Mouse (Mus musculus) embryonic facial prominence, embryonic 14.5 days (tissue): ENCODE data around the gene Acox3. TPM values are rescaled to one million over a fixed set of nuclear protein-coding genes. Genes with fewer than 3 reads are reported as not detected.

Experiments used
- ATAC-seq: fragments of 200-750 bp; cut with Nextera tagmentation; 2 replicates; pipeline ENCODE4 v1.8.0; 2017; ENCODE audit warnings: low read depth, moderate number of reproducible peaks, moderate TSS enrichment
- DNase-seq: peaks from one replicate; pipeline ENCODE4 v3.0.0-alpha.2; 2015; ENCODE audit warnings: low spot score
- H3K27ac ChIP-seq: fragments of 300-500 bp; sonication (generic); replicated peaks from 2 replicates; pipeline ENCODE4 v1.5.1; 2014; ENCODE audit warnings: low read depth, mild to moderate bottlenecking, low read length, moderate library complexity
- H3K27me3 ChIP-seq: fragments of 300-500 bp; sonication (generic); replicated peaks from 2 replicates; pipeline ENCODE4 v1.6.1; 2014; ENCODE audit warnings: low read length; ENCODE audit not compliant: control insufficient read depth, insufficient read depth
- H3K36me3 ChIP-seq: fragments of 300-500 bp; sonication (generic); 2 replicates; pipeline ENCODE4 v1.6.1; 2014; ENCODE audit warnings: low read length, mixed read lengths; ENCODE audit not compliant: control insufficient read depth, insufficient read depth
- H3K4me1 ChIP-seq: fragments of 300-500 bp; sonication (generic); 2 replicates; pipeline ENCODE4 v1.6.1; 2014; ENCODE audit warnings: antibody characterized with exemption, low read length; ENCODE audit not compliant: control insufficient read depth, insufficient read depth
- H3K4me2 ChIP-seq: fragments of 300-500 bp; sonication (generic); 2 replicates; pipeline ENCODE4 v1.6.1; 2014; ENCODE audit warnings: low read depth, mild to moderate bottlenecking, low read length, moderate library complexity, mixed read lengths
- H3K4me3 ChIP-seq: fragments of 300-500 bp; sonication (generic); 2 replicates; pipeline ENCODE4 v1.5.1; 2014; ENCODE audit warnings: low read depth, mild to moderate bottlenecking, low read length
- H3K9ac ChIP-seq: fragments of 300-500 bp; sonication (generic); 2 replicates; pipeline ENCODE4 v1.6.1; 2014; ENCODE audit warnings: low read depth, mild to moderate bottlenecking, low read length, moderate library complexity, mixed read lengths
- H3K9me3 ChIP-seq: fragments of 300-500 bp; sonication (generic); 2 replicates; pipeline ENCODE4 v1.6.1; 2016; ENCODE audit warnings: low read length; ENCODE audit not compliant: control insufficient read depth
- WGBS: fragments of 180-500 bp; shearing (Covaris S2); extraction: QIAGEN DNeasy Blood & Tissue Kit; methylation state at CpG from one replicate; pipeline ENCODE4 v1.1.7; 2014; 5-methylcytosine and 5-hydroxymethylcytosine counted together
- polyA plus RNA-seq: library from polyadenylated mRNA; unstranded; fragments of >200 nt; fragmentation: Nextera tagmentation; extraction: Ambion mirVana; gene quantifications from 2 replicates; pipeline ENCODE4 v1.2.1, GENCODE M21; 2014

Acox3 gene
- polyA plus RNA-seq, 1 experiment from 2014 or later = 11.8 TPM

DNA sequence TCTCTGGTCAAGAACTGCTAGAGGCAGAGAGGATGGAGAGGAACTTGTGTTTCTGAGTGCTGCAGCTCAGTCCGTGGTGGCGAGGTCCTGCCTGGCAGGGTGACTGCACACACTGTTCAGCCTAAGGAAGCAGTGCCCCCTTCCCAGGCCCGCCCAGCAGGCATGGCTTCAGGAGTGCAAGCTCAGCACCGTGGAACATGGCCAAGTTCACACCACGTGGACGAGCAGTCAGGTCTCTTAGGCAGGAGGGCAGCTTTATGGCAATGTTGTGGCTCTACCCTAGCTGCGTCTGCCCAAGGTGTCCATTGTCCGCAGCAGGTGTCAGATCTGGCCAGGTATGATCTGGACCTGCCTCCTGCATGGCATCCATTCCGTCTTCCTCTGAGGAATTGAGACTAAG, 28.3 kb downstream of the Acox3 start:
- Histone ChIP-seq H3K9me3 (no peaks in the 10 kb centered on the region), H3K4me3 (no peak overlapping the region), H3K9ac (no peak overlapping the region), H3K4me1 (peaks cover 19% of the 10 kb centered on the region), H3K36me3 (no peaks in the 10 kb centered on the region), H3K27ac (no peak overlapping the region), H3K4me2 (no peak overlapping the region), H3K27me3 (no peaks in the 10 kb centered on the region)
- ATAC-seq (no peak), DNase-seq (no peak)
- WGBS = 79% methylated on average over 9 of the region's 9 CpGs

- Histone ChIP-seq H3K27me3 (no peaks in the 10 kb centered on the region), H3K27ac (no peak overlapping the region), H3K9ac (no peak overlapping the region), H3K9me3 (no peaks in the 10 kb centered on the region), H3K4me3 (no peak overlapping the region), H3K36me3 (no peaks in the 10 kb centered on the region), H3K4me2 (no peak overlapping the region), H3K4me1 (peaks cover 19% of the 10 kb centered on the region)
- no peak for ATAC-seq
- WGBS = 70% methylated on average over 11 of the region's 11 CpGs
- DNase-seq = peak; percentile 71
Measured at GRCm38 (mm10) chr5:35611900-35612299, 29.1 kb downstream of the Acox3 start.

DNA sequence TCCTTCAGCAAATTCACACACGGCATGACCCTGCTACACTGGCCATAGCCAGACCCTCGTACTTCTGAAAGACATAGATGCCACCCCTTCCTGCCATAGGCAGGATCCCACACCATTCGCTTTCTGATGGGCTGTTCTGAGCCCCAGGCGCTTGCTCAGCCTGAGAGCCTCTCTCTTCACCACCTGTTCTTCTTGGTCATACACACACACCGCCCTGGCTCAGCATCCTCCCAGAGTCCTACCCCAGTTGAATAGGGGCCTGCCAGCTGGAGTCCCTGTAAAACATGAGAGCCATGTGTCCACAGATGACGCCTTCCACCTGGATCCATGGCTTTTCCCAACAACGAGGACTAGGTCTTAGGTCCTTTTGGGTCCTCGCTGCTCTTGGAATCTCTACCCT, 29.9 kb downstream of the Acox3 start:
- WGBS = 84% methylated on average over 7 of the region's 8 CpGs
- peaks cover 23% of the 10 kb centered on the region for H3K4me1 ChIP-seq
- no peak overlapping the region for H3K9ac ChIP-seq
- H3K4me3 ChIP-seq = no peak overlapping the region
- no peak overlapping the region for H3K27ac ChIP-seq
- no peaks in the 10 kb centered on the region for H3K9me3 ChIP-seq
- no peaks in the 10 kb centered on the region for H3K36me3 ChIP-seq
- no peak overlapping the region for H3K4me2 ChIP-seq
- H3K27me3 ChIP-seq = no peaks in the 10 kb centered on the region
- ATAC-seq (no peak), DNase-seq (peak; percentile 33)

DNA sequence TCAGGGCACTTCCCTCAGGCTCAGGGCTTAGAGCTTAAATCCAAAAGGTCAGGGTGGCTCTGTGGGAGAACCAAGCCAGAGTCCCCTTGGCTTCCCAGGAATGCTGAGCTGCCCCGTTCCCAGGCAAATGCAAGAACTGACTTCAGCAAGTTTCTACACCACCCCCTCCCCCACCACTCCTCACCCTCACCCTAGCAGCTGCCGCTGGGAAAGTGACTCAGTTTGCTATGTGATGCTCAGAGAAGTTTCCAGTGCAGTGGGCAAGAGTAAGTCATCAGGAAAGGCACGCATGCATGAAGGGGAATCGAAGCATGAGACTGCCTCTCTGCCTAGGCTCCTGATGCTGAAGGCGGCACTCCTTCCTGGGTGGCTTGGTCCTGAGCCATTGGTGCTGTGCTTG, 34.1 kb downstream of the Acox3 start:
- H3K4me3 ChIP-seq = no peak overlapping the region
- peak overlapping the region; percentile 34; the same call in 1 of the 2 replicates for H3K27ac ChIP-seq
- peak; percentile 28; the same call in 1 of the 2 replicates for ATAC-seq
- no peaks in the 10 kb centered on the region for H3K36me3 ChIP-seq
- H3K9me3 ChIP-seq = no peaks in the 10 kb centered on the region
- no peaks in the 10 kb centered on the region for H3K27me3 ChIP-seq
- no peak overlapping the region for H3K4me2 ChIP-seq
- peaks cover 13% of the 10 kb centered on the region for H3K4me1 ChIP-seq
- no peak overlapping the region for H3K9ac ChIP-seq
- peak; percentile 67 for DNase-seq
- WGBS = 47% methylated on average over 5 of the region's 5 CpGs

DNA sequence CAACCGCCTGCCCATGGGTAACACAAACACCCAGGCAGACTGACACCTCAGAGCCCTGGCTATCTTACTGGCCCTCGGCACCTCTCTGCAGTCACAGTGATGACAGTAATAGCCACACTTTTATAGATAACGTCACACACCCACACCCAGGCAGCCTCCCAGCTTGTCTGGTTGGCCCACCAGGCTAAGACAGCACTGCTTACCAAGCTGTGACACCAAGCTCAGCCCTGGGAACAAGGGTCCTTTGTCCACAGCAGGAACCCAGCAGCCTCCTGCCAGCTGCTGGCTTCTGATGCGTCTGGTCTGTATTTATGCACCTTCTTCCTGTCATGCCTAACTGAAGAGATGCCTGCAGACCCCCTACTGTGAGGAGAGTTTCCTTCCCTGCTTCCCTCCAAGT, 38.3 kb downstream of the Acox3 start:
- Histone ChIP-seq H3K4me2 (no peak overlapping the region), H3K36me3 (no peaks in the 10 kb centered on the region), H3K9ac (no peak overlapping the region), H3K27ac (no peak overlapping the region), H3K9me3 (no peaks in the 10 kb centered on the region), H3K27me3 (no peaks in the 10 kb centered on the region), H3K4me3 (no peak overlapping the region), H3K4me1 (peaks cover 27% of the 10 kb centered on the region)
- peak; percentile 36 for DNase-seq
- 34% methylated on average over 4 of the region's 4 CpGs for WGBS
- no peak; the same call in 1 of the 2 replicates for ATAC-seq

- H3K27ac ChIP-seq = peak overlapping the region; percentile 62; the same call in 1 of the 2 replicates
- ATAC-seq = no peak
Measured at GRCm38 (mm10) chr5:35623831-35624230, 41.0 kb downstream of the Acox3 start.

GRCm38 (mm10) chr5:35624751-35625239, 42.0 kb downstream of the Acox3 start:
- Histone ChIP-seq H3K36me3 (no peaks in the 10 kb centered on the region), H3K4me1 (peaks cover 27% of the 10 kb centered on the region), H3K9ac (0 out of 2 replicates have a peak overlapping the region, but pooled peaks have one; percentile 1), H3K4me3 (no peak overlapping the region), H3K27ac (no peak overlapping the region), H3K4me2 (no peak overlapping the region), H3K9me3 (no peaks in the 10 kb centered on the region), H3K27me3 (no peaks in the 10 kb centered on the region)
- ATAC-seq (peak; percentile 65; the same call in 1 of the 2 replicates), DNase-seq (peak; percentile 80)
- 53% methylated on average over 4 of the region's 4 CpGs for WGBS

More at GRCm38 (mm10) chr5:35623831-35624230, 41.0 kb downstream of the Acox3 start:
- H3K9me3 ChIP-seq = no peaks in the 10 kb centered on the region
- no peaks in the 10 kb centered on the region for H3K27me3 ChIP-seq
- no peak overlapping the region for H3K9ac ChIP-seq
- peaks cover 27% of the 10 kb centered on the region for H3K4me1 ChIP-seq
- no peak for DNase-seq
- no peak overlapping the region for H3K4me3 ChIP-seq
- H3K36me3 ChIP-seq = no peaks in the 10 kb centered on the region
- no peak overlapping the region for H3K4me2 ChIP-seq

DNA sequence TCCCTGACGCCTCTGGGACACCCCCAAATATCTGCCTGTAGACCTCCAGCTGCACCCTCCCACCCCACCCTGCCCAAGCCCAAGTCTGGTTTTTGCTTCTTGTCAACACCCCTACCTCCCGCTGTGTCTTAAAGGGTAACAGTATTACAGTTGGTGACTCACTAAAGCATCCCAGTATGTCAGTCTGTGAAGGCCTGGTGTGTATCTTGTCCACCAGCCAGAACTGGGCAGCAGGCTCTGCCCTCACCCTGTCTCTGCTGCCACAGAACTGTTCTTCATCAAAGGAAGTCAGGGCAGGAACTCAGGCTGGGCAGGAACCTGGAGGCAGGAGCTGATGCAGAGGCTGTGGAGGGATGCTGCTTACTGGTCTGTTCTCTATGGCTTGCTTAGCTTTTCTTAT, 43.6 kb downstream of the Acox3 start:
- DNase-seq = no peak
- no peak for ATAC-seq

DNA sequence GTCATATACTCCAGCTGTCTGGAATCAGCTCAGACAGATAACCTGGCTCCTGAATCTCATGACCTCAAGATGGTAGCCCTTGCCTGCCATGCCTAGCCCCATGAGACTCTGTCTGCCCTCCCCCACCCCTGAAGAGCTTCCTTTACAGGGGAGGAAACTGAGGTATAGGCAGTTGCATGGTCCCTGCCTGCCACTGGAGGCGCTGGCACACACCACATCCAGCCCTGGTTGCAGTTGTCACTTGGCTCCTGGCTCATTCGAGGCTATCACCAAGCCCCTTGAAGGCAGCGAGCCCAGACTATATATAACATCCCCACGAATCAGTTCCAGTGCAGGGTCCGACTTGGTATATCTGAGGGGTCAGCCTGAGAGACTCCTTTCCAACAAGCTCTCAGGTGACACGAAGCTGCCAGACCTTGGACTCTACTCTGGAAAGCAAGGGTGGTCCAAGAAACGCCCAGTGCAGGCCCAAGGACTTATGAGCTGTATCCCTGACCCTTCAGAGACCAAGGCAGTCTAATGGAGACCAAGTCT, 44.5 kb downstream of the Acox3 start:
- Histone ChIP-seq H3K27ac (no peak overlapping the region), H3K36me3 (no peaks in the 10 kb centered on the region), H3K27me3 (no peaks in the 10 kb centered on the region), H3K4me2 (no peak overlapping the region), H3K9ac (no peak overlapping the region), H3K4me1 (peaks cover 17% of the 10 kb centered on the region; the same call in 1 of the 2 replicates), H3K9me3 (no peaks in the 10 kb centered on the region), H3K4me3 (no peak overlapping the region)
- 63% methylated on average over 6 of the region's 7 CpGs for WGBS
- ATAC-seq (no peak), DNase-seq (no peak)

More for the DNA sequence above, 43.6 kb downstream of the Acox3 start:
- Histone ChIP-seq H3K4me1 (peaks cover 20% of the 10 kb centered on the region), H3K27ac (no peak overlapping the region), H3K36me3 (no peaks in the 10 kb centered on the region), H3K9ac (no peak overlapping the region), H3K4me3 (no peak overlapping the region), H3K4me2 (no peak overlapping the region), H3K9me3 (no peaks in the 10 kb centered on the region), H3K27me3 (no peaks in the 10 kb centered on the region)
- WGBS = 86% methylated on average over 2 of the region's 2 CpGs
